Mouse (Mus musculus) spleen, postnatal 14 days (tissue): ENCODE measurements around the gene Yod1.

Experiments used
- DNase-seq, 2 experiments: peaks; one replicate each; pipeline ENCODE4 v3.0.0; 2021 to 2022; ENCODE audit warnings: low spot score in 2 of 2

Gene Yod1

DNA sequence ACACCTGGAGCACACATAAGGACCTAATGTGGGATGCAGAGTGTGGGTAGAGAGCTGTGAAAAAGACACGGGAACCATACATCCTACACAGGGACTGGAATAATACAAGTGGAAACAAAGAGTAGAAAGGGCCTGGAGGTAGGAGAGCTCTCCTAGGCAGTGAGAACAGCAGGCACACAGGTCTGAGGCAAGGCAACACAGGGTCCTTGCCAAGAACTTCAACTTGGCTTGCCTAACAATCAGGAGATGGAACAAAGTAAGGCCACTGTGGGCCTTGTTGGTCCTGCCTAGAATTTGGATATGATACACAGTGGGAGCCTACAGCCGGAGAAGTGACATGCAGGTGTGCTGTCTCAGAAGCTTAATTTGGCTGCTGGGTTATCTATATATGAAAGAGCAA is 52.8 kb downstream of the Yod1 start:
- no peak for DNase-seq

GRCm38 (mm10) chr1:130770487-130770886 is 53.4 kb downstream of the Yod1 start:
- no peak for DNase-seq

- DNase-seq, result no peak
These were observed 53.9 kb downstream of the Yod1 start for GRCm38 (mm10) chr1:130770981-130771494.
